Mouse (Mus musculus): ENCODE results near the gene Thoc6. TPM values are rescaled to one million over a fixed set of nuclear protein-coding genes. Genes with fewer than 3 reads are reported as not detected.

Thoc6 gene
- polyA plus RNA-seq, 1 experiment from 2014 or later: 11.0 TPM

GRCm38 (mm10) chr17:23683856-23684672 is 10.4 kb upstream of the Thoc6 start, which contains the start of gene Cldn9:
TSS of gene Cldn9 (minus strand) at chr17:23684026.
- H3K36me3 ChIP-seq (ENCODE audit: inconsistent target): no peaks in the 10 kb centered on the region

DNA sequence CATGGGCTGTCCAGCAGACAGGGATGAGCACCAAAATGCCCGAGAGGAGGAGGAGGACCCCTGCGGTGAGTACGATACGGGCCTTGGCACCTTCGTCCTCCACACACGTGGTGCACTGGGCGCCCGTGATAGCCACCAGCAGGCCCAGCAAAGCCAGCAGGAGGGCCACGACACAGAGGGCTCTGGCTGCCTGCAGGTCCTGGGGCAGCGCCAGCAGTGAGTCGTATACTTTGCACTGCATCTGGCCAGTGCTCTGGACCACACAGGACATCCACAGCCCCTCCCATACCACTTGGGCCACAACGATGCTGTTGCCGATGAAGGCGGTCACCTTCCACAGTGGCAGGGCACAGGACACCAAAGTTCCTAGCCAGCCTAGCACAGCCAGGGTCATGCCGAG is 9.5 kb upstream of the Thoc6 start:
- no peak overlapping the region for H3K4me3 ChIP-seq (ENCODE audit: inconsistent target)
- H3K27ac ChIP-seq: no peak overlapping the region
- H3K79me2 ChIP-seq (ENCODE audit: inconsistent target): no peaks in the 10 kb centered on the region
- WGBS (ENCODE audit: missing documents): 61% methylated on average over 14 of the region's 15 CpGs
- H3K36me3 ChIP-seq (ENCODE audit: inconsistent target): no peaks in the 10 kb centered on the region

More at GRCm38 (mm10) chr17:23683856-23684672, 10.4 kb upstream of the Thoc6 start, which contains the start of gene Cldn9:
- H3K4me3 ChIP-seq (ENCODE audit: inconsistent target): no peak within 1 kb of the TSS
- no peak within 1 kb of the TSS for H3K27ac ChIP-seq
- no peaks in the 10 kb centered on the region for H3K79me2 ChIP-seq (ENCODE audit: inconsistent target)
- 51% methylated on average over 15 of the region's 15 CpGs for WGBS (ENCODE audit: missing documents)

GRCm38 (mm10) chr17:23682530-23682929 is 8.8 kb upstream of the Thoc6 start:
- no peaks in the 10 kb centered on the region for H3K36me3 ChIP-seq (ENCODE audit: inconsistent target)
- WGBS (ENCODE audit: missing documents): 97% methylated on average over 3 of the region's 3 CpGs
- no peaks in the 10 kb centered on the region for H3K79me2 ChIP-seq (ENCODE audit: inconsistent target)
- no peak overlapping the region for H3K4me3 ChIP-seq (ENCODE audit: inconsistent target)
- no peak overlapping the region for H3K27ac ChIP-seq

GRCm38 (mm10) chr17:23682092-23682491 is 8.4 kb upstream of the Thoc6 start:
- 94% methylated on average over 4 of the region's 4 CpGs for WGBS (ENCODE audit: missing documents)
- Histone ChIP-seq H3K4me3 (ENCODE audit: inconsistent target) (no peak overlapping the region), H3K79me2 (ENCODE audit: inconsistent target) (no peaks in the 10 kb centered on the region), H3K36me3 (ENCODE audit: inconsistent target) (no peaks in the 10 kb centered on the region), H3K27ac (no peak overlapping the region)

GRCm38 (mm10) chr17:23681086-23681485 is 7.4 kb upstream of the Thoc6 start:
- H3K4me3 ChIP-seq (ENCODE audit: inconsistent target): no peak overlapping the region
- H3K27ac ChIP-seq: no peak overlapping the region
- no peaks in the 10 kb centered on the region for H3K79me2 ChIP-seq (ENCODE audit: inconsistent target)
- H3K36me3 ChIP-seq (ENCODE audit: inconsistent target): no peaks in the 10 kb centered on the region
- WGBS (ENCODE audit: missing documents): 73% methylated on average over 8 of the region's 10 CpGs

- Histone ChIP-seq H3K4me3 (ENCODE audit: inconsistent target) (no peak overlapping the region), H3K27ac (no peak overlapping the region), H3K36me3 (ENCODE audit: inconsistent target) (no peaks in the 10 kb centered on the region), H3K79me2 (ENCODE audit: inconsistent target) (no peaks in the 10 kb centered on the region)
- 86% methylated on average over 9 of the region's 9 CpGs for WGBS (ENCODE audit: missing documents)
These were observed 6.7 kb upstream of the Thoc6 start for GRCm38 (mm10) chr17:23680336-23680735.

- Histone ChIP-seq H3K36me3 (ENCODE audit: inconsistent target) (no peaks in the 10 kb centered on the region), H3K27ac (no peak within 1 kb of the TSS), H3K4me3 (ENCODE audit: inconsistent target) (no peak within 1 kb of the TSS), H3K79me2 (ENCODE audit: inconsistent target) (peaks cover 8% of the 10 kb centered on the region; the same call in 1 of the 2 replicates)
- WGBS (ENCODE audit: missing documents): 21% methylated on average over 38 of the region's 38 CpGs
These were observed 5.6 kb upstream of the Thoc6 start, which contains the start of gene Cldn6 for GRCm38 (mm10) chr17:23679127-23679835. TSS of gene Cldn6 (plus strand) at chr17:23679249.

DNA sequence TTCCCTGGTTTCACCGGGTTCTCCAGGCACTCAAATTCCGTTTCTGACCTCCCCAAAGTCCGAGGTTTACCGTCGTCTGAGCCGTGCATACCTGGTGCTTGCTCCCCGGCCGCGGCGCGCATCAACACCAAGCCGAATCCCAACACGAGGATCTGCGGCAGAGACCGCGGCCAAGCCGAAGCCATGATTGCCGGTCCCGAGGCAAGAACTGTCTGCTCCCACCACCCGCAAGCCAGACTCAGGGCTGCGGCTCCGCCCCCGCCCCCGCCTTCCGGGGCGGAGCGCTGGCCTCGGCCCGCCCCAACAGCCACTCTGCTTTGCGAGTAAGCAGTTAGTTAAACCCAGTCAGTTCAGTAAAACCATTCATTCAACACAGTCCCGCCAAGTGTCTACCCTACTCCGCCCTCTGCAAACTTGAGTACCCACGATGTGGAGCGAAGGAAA is 3.6 kb upstream of the Thoc6 start, which contains the start of gene Tnfrsf12a:
TSS of gene Tnfrsf12a (minus strand) at position 233 of the 444 bp plus-strand sequence.
- Histone ChIP-seq H3K36me3 (ENCODE audit: inconsistent target) (no peaks in the 10 kb centered on the region), H3K27ac (peak within 1 kb of the TSS; percentile 24; the same call in 1 of the 2 replicates), H3K4me3 (ENCODE audit: inconsistent target) (peak within 1 kb of the TSS; percentile 65), H3K79me2 (ENCODE audit: inconsistent target) (peaks cover 18% of the 10 kb centered on the region; the same call in 1 of the 2 replicates)
- under 1% methylated on average over 33 of the region's 34 CpGs for WGBS (ENCODE audit: missing documents)

GRCm38 (mm10) chr17:23676473-23677031 is 2.9 kb upstream of the Thoc6 start:
- 0% methylated on average over 37 of the region's 37 CpGs for WGBS (ENCODE audit: missing documents)
- Histone ChIP-seq H3K27ac (peak overlapping the region; percentile 24; the same call in 1 of the 2 replicates), H3K4me3 (ENCODE audit: inconsistent target) (peak overlapping the region; percentile 65), H3K79me2 (ENCODE audit: inconsistent target) (peaks cover 18% of the 10 kb centered on the region; the same call in 1 of the 2 replicates), H3K36me3 (ENCODE audit: inconsistent target) (no peaks in the 10 kb centered on the region)

- Histone ChIP-seq H3K36me3 (ENCODE audit: inconsistent target) (no peaks in the 10 kb centered on the region), H3K27ac (peak overlapping the region; percentile 17), H3K79me2 (ENCODE audit: inconsistent target) (peaks cover 18% of the 10 kb centered on the region; the same call in 1 of the 2 replicates), H3K4me3 (ENCODE audit: inconsistent target) (peak overlapping the region; percentile 65)
- WGBS (ENCODE audit: missing documents): 11% methylated on average over 15 of the region's 15 CpGs
These were observed 2.0 kb upstream of the Thoc6 start for GRCm38 (mm10) chr17:23675564-23676281.

DNA sequence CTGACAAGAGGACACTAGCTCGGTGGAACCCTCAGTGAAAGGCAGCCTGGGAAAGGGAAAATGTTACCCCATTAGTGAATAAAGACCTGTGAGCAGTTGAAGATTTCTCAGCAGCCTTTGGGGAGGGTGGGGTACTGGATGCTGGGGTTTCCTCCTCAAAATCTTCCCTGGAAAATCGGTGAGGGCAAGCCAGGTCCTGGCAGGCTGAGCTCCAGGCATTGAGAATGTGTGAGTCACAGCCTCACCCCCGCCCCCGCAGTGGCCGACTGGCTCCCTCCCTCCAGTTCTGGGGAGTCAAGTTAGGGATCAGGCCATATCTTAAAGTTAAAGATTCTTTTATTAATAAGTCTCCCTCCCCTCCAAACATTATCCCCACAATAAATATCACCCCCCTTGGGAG is 1.4 kb upstream of the Thoc6 start:
- H3K27ac ChIP-seq: no peak overlapping the region
- H3K79me2 ChIP-seq (ENCODE audit: inconsistent target): peaks cover 18% of the 10 kb centered on the region; the same call in 1 of the 2 replicates
- WGBS (ENCODE audit: missing documents): 64% methylated on average over 5 of the region's 5 CpGs
- no peak overlapping the region for H3K4me3 ChIP-seq (ENCODE audit: inconsistent target)
- H3K36me3 ChIP-seq (ENCODE audit: inconsistent target): no peaks in the 10 kb centered on the region

- Histone ChIP-seq H3K4me3 (ENCODE audit: inconsistent target) (peak overlapping the region; percentile 82), H3K27ac (peak overlapping the region; percentile 81), H3K36me3 (ENCODE audit: inconsistent target) (peaks cover 5% of the 10 kb centered on the region), H3K79me2 (ENCODE audit: inconsistent target) (peaks cover 18% of the 10 kb centered on the region; the same call in 1 of the 2 replicates)
- 60% methylated on average over 9 of the region's 9 CpGs for WGBS (ENCODE audit: missing documents)
These were observed 730 bp upstream of the Thoc6 start for GRCm38 (mm10) chr17:23674271-23674952.

DNA sequence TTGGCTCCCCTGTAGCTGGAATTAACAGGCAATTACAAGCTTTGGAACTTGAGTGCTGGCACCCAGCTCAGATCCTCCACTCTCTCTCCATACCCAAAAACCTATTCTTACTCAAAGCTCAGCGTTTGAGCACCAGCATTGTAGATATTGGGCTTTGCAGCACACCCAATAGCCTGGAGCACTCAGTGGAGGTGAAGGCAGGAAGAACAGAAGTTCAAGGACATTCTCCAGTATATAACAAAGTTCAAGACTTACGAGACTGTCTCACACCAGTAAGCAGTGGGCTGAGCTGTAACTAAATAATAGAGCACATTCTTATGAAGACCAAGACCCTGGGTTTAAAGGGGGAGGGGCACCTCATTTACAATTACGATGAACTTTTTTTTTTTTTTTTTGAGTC is 921 bp downstream of the Thoc6 start:
- H3K79me2 ChIP-seq (ENCODE audit: inconsistent target): peaks cover 18% of the 10 kb centered on the region; the same call in 1 of the 2 replicates
- H3K36me3 ChIP-seq (ENCODE audit: inconsistent target): peaks cover 22% of the 10 kb centered on the region
- H3K4me3 ChIP-seq (ENCODE audit: inconsistent target): peak overlapping the region; percentile 82
- H3K27ac ChIP-seq: no peak overlapping the region
- 60% methylated on average over 3 of the region's 3 CpGs for WGBS (ENCODE audit: missing documents)
